Mouse (Mus musculus) bone marrow macrophage, adult 2 months (primary cell): ENCODE results near the gene Zswim4.

ENCODE experiments used
- CTCF ChIP-seq: IDR thresholded peaks from 2 replicates; pipeline ENCODE4 v1.5.1; 2012; ENCODE audit warnings: low read depth, mild to moderate bottlenecking, low read length, moderate library complexity
- POLR2A ChIP-seq: IDR thresholded peaks from 2 replicates; pipeline ENCODE4 v1.6.1; 2012; ENCODE audit warnings: mild to moderate bottlenecking, low read depth, low read length, borderline replicate concordance

- TF ChIP-seq POLR2A (no peak), CTCF (no peak)
These were observed 66.8 kb downstream of the Zswim4 start for GRCm38 (mm10) chr8:84170096-84170495.
